Mouse (Mus musculus): ENCODE data around the gene Rsrp1. TPM values are rescaled to one million over a fixed set of nuclear protein-coding genes. Genes with fewer than 3 reads are reported as not detected.

Rsrp1 gene
- polyA plus RNA-seq, 1 experiment from 2014 or later = 526 TPM

DNA sequence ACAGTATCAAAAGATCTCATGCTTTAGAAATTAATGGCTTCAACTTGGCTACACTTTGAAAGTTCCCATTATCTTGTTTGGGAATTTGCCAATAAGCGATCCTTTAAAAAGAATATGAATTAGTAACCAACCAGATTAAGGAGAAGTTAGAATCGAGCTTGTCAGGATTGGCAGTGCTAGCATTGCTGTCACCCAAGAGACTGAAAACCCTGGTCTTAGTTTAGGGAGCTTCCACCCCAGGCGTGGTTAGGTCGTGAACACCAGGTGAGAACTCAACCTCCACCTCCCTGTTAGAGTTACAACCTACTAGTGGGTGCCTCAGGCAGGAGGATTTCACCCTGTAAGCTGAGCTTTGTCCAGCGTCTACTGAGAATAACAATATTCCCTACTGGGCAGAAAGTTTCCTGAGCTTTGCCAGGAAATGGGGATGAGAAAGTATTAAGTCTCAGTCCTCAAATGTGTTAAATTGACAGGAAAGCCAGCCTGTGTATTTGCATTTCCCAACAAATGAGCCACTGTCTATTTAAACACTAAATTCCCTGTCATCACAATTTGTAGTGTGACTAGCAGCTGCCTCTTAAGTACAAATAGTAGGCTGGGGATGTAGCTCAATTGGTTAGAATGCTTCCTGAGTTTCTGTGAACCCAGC is 4.5 kb downstream of the Rsrp1 start:
- Histone ChIP-seq H3K27me3 (ENCODE audit: control insufficient read depth, insufficient read depth, low read length) (no peaks in the 10 kb centered on the region), H3K4me1 (ENCODE audit: control insufficient read depth, insufficient read depth, low read length) (peaks cover 25% of the 10 kb centered on the region), H3K36me3 (ENCODE audit: control insufficient read depth, insufficient read depth, low read length) (peaks cover 47% of the 10 kb centered on the region), H3K4me2 (ENCODE audit: low read length) (no peak overlapping the region), H3K9ac (replicated peaks; ENCODE audit: low read length) (no peak overlapping the region), H3K27ac (replicated peaks; ENCODE audit: low read depth, low read length) (no peak overlapping the region), H3K9me3 (ENCODE audit: control insufficient read depth, low read length) (no peaks in the 10 kb centered on the region), H3K4me3 (replicated peaks; ENCODE audit: low read depth, low read length) (no peak overlapping the region)
- ATAC-seq (ENCODE audit: low FRiP score, low TSS enrichment) (no peak), DNase-seq (no peak)
- 77% methylated on average over 5 of the region's 5 CpGs for WGBS

DNA sequence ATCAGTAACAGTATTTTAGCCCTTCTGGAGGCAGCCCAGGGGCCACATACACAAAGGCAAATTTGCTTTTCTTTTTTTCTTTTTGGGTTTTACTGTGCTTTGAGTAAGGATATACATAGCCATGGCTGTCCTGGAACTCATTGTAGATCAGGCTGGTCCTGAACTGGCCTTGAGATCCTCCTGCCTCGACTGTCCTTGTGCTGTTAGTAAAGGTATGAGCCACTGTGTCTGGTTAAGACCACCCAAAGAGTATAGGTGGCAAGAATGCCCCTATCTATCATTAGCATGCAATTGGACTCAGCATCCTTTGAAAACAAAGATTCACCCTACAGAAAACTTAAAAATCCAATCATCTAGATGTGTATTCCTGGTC is 5.1 kb downstream of the Rsrp1 start:
- Histone ChIP-seq H3K36me3 (ENCODE audit: control insufficient read depth, insufficient read depth, low read length) (peaks cover 52% of the 10 kb centered on the region), H3K4me1 (ENCODE audit: control insufficient read depth, insufficient read depth, low read length) (peaks cover 25% of the 10 kb centered on the region), H3K4me3 (replicated peaks; ENCODE audit: low read depth, low read length) (no peak overlapping the region), H3K9me3 (ENCODE audit: control insufficient read depth, low read length) (no peaks in the 10 kb centered on the region), H3K4me2 (ENCODE audit: low read length) (no peak overlapping the region), H3K27me3 (ENCODE audit: control insufficient read depth, insufficient read depth, low read length) (no peaks in the 10 kb centered on the region), H3K27ac (replicated peaks; ENCODE audit: low read depth, low read length) (no peak overlapping the region), H3K9ac (replicated peaks; ENCODE audit: low read length) (no peak overlapping the region)
- DNase-seq (no peak), ATAC-seq (ENCODE audit: low FRiP score, low TSS enrichment) (no peak)
- 82% methylated on average over 1 of the region's 1 CpGs for WGBS

DNA sequence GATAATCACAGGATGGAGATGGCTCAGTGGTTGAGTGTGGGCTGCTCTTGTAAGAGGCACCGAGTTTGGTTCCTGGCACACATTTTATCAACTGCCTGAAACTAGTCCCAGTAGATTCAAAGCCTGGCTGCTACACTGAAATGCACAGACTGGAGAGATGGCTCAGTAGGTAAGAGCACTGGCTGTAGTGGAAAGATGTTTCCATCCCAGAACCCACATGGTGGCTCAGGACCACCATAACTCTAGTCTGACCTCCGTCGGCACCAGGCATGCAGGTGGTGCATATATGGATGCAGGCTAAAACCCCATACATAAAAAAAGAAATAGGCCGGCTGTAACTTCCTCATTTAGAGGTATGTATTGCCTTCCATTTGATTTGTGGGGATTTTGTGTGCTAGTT is 6.1 kb downstream of the Rsrp1 start:
- H3K27ac ChIP-seq (replicated peaks; ENCODE audit: low read depth, low read length) = no peak overlapping the region
- H3K4me3 ChIP-seq (replicated peaks; ENCODE audit: low read depth, low read length) = no peak overlapping the region
- H3K36me3 ChIP-seq (ENCODE audit: control insufficient read depth, insufficient read depth, low read length) = peaks cover 62% of the 10 kb centered on the region
- no peaks in the 10 kb centered on the region for H3K27me3 ChIP-seq (ENCODE audit: control insufficient read depth, insufficient read depth, low read length)
- no peak overlapping the region for H3K9ac ChIP-seq (replicated peaks; ENCODE audit: low read length)
- no peaks in the 10 kb centered on the region for H3K9me3 ChIP-seq (ENCODE audit: control insufficient read depth, low read length)
- peaks cover 24% of the 10 kb centered on the region for H3K4me1 ChIP-seq (ENCODE audit: control insufficient read depth, insufficient read depth, low read length)
- 83% methylated on average over 4 of the region's 4 CpGs for WGBS
- ATAC-seq (ENCODE audit: low FRiP score, low TSS enrichment) = no peak
- no peak overlapping the region for H3K4me2 ChIP-seq (ENCODE audit: low read length)
- DNase-seq = no peak

DNA sequence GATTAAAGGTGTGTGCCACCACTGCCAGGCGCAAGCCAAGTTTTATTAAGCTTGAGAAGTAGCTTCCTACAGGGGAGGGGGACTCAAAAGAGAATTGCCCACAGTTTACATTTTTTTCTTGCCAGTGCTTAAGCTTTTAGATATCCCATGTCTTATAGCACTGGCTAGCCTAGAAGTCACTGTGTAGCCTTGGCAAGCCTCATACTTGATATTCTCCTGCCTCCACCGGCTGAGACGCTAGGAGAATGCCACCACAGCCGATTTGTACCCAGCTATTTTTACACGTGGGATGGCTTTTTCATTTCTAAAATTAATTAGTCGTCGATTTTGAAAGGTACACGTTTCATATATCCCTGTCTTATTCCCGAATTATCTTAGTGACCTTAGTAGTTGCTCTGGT is 6.8 kb downstream of the Rsrp1 start:
- DNase-seq = no peak
- no peaks in the 10 kb centered on the region for H3K27me3 ChIP-seq (ENCODE audit: control insufficient read depth, insufficient read depth, low read length)
- H3K27ac ChIP-seq (replicated peaks; ENCODE audit: low read depth, low read length) = peak overlapping the region; percentile 21
- H3K9ac ChIP-seq (replicated peaks; ENCODE audit: low read length) = peak overlapping the region; percentile 46
- no peak for ATAC-seq (ENCODE audit: low FRiP score, low TSS enrichment)
- peak overlapping the region; percentile 90 for H3K4me2 ChIP-seq (ENCODE audit: low read length)
- no peaks in the 10 kb centered on the region for H3K9me3 ChIP-seq (ENCODE audit: control insufficient read depth, low read length)
- H3K36me3 ChIP-seq (ENCODE audit: control insufficient read depth, insufficient read depth, low read length) = peaks cover 65% of the 10 kb centered on the region
- WGBS = 27% methylated on average over 9 of the region's 9 CpGs
- peak overlapping the region; percentile 88 for H3K4me3 ChIP-seq (replicated peaks; ENCODE audit: low read depth, low read length)
- peaks cover 18% of the 10 kb centered on the region for H3K4me1 ChIP-seq (ENCODE audit: control insufficient read depth, insufficient read depth, low read length)

DNA sequence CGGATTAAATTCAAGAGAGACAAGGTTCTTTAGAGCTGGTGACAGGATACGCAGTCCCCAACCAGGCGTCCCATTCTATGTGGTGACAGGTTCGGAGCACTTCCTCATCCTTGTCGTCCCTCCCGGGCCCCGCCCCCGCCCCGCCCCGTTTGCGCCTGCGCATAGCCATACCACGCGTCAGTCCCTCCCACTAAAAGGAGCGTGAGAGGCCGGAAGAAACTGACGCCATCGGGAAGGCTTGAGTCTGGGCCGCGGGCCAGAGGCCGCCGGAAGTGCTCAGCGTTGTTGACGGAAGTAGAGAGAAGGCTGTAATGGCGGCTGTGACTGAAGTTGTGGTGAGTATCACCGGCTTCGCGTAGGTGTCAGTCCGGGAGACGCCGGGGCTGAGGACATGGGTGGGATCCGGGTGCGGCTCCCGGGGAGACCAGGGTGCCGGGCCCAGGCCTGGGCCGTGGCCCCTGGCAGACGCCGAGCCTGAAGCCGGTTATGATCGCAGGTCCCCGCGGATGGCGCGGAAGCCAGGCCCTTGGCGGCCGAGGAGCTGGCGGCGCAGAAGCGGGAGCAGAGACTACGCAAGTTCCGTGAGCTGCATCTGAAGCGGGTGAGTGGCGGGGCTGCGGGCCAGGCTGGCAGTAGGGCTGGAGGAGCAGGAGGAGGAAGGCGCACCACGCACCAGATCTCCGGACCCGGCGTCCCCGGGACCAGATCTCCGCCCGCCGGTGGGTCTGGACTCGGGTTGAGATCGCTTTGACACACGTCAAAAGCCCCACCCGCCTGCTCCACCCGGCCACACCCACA is 7.5 kb downstream of the Rsrp1 start, which contains the start of gene Syf2:
TSS of gene Syf2 (plus strand) at position 215 of the 798 bp plus-strand sequence.
- Histone ChIP-seq H3K9me3 (ENCODE audit: control insufficient read depth, low read length) (no peaks in the 10 kb centered on the region), H3K27me3 (ENCODE audit: control insufficient read depth, insufficient read depth, low read length) (no peaks in the 10 kb centered on the region), H3K27ac (replicated peaks; ENCODE audit: low read depth, low read length) (peak within 1 kb of the TSS; percentile 74), H3K36me3 (ENCODE audit: control insufficient read depth, insufficient read depth, low read length) (peaks cover 65% of the 10 kb centered on the region), H3K4me2 (ENCODE audit: low read length) (peak within 1 kb of the TSS; percentile 90), H3K9ac (replicated peaks; ENCODE audit: low read length) (peak within 1 kb of the TSS; percentile 67), H3K4me1 (ENCODE audit: control insufficient read depth, insufficient read depth, low read length) (peaks cover 11% of the 10 kb centered on the region), H3K4me3 (replicated peaks; ENCODE audit: low read depth, low read length) (peak within 1 kb of the TSS; percentile 88)
- ATAC-seq (ENCODE audit: low FRiP score, low TSS enrichment) (peak; percentile 95), DNase-seq (peak; percentile 98)
- WGBS = under 1% methylated on average over 68 of the region's 68 CpGs

DNA sequence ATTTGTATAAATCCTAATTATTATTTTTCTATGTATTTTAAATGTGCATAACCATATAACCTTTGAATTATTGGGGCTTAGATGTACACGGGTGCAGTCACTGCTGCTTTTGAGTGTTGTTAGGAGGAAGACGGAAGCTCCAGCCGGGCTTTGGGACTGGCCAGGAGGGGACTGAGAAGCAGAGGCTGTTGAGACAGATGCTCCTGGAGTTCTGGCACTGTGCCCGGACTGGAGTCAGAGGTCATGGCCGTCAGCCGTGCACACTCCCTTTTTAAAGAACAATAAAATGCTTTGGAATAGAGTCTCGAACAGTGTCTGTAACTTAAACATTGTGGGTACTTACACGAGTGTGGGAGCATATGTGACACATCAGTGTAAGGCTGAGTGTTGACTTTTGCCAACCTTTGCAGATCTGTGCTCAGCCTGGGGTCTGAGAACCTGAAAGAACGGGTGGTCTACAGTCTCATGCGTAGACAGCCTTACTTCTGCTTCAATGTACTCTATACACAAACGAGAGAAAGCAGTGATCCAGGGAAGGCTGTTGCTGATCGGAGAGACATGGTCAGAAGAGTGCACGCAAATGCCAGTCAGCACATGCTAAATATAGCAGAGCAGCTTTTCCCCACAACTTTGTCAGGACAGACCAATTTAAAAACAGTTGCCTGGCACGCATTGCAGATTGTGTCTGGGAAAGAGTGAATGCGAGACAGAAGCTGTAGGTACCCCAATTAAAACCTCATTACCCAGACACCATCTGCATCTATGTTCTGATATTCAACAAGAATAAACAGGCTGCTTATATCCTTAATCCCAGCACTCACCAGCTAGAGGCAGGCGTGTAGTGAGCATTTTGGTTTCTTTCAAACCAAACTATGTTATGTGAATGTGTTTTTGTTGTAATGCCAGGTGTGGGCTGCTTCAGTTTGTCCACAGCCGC is 14.1 kb downstream of the Rsrp1 start:
- H3K9me3 ChIP-seq (ENCODE audit: control insufficient read depth, low read length) = no peaks in the 10 kb centered on the region
- H3K27ac ChIP-seq (replicated peaks; ENCODE audit: low read depth, low read length) = no peak overlapping the region
- H3K9ac ChIP-seq (replicated peaks; ENCODE audit: low read length) = no peak overlapping the region
- H3K27me3 ChIP-seq (ENCODE audit: control insufficient read depth, insufficient read depth, low read length) = no peaks in the 10 kb centered on the region
- H3K4me2 ChIP-seq (ENCODE audit: low read length) = no peak overlapping the region
- peaks cover 52% of the 10 kb centered on the region for H3K36me3 ChIP-seq (ENCODE audit: control insufficient read depth, insufficient read depth, low read length)
- DNase-seq (no peak), ATAC-seq (ENCODE audit: low FRiP score, low TSS enrichment) (no peak)
- 66% methylated on average over 17 of the region's 17 CpGs for WGBS
- no peaks in the 10 kb centered on the region for H3K4me1 ChIP-seq (ENCODE audit: control insufficient read depth, insufficient read depth, low read length)
- no peak overlapping the region for H3K4me3 ChIP-seq (replicated peaks; ENCODE audit: low read depth, low read length)

DNA sequence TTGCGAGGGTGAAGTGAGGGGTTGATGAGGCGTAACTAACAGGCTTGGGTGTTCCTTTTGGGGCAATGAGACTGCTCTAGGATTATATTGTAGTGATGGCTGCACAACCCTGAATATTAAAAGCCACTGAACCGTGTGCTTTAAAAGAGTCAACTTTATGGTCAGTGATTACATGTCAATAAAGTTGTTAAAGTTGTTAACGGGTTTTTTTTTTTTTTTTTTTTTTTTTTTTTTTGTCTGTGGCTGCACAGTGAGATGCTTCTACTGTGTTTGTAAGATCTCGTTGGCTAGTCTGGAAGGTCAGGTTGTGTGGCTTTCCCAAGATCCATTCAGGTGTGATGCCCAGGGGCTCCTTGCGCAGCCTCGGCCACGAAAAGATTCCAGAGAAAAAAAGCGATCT is 16.5 kb downstream of the Rsrp1 start:
- no peak overlapping the region for H3K9ac ChIP-seq (replicated peaks; ENCODE audit: low read length)
- no peak for ATAC-seq (ENCODE audit: low FRiP score, low TSS enrichment)
- H3K9me3 ChIP-seq (ENCODE audit: control insufficient read depth, low read length) = no peaks in the 10 kb centered on the region
- DNase-seq = no peak
- H3K36me3 ChIP-seq (ENCODE audit: control insufficient read depth, insufficient read depth, low read length) = peaks cover 28% of the 10 kb centered on the region
- 50% methylated on average over 9 of the region's 9 CpGs for WGBS
- H3K4me3 ChIP-seq (replicated peaks; ENCODE audit: low read depth, low read length) = no peak overlapping the region
- H3K27me3 ChIP-seq (ENCODE audit: control insufficient read depth, insufficient read depth, low read length) = 0 out of 2 replicates have a peak, but pooled peaks cover 3% of the 10 kb centered on the region
- no peak overlapping the region for H3K27ac ChIP-seq (replicated peaks; ENCODE audit: low read depth, low read length)
- H3K4me1 ChIP-seq (ENCODE audit: control insufficient read depth, insufficient read depth, low read length) = no peaks in the 10 kb centered on the region
- H3K4me2 ChIP-seq (ENCODE audit: low read length) = no peak overlapping the region

DNA sequence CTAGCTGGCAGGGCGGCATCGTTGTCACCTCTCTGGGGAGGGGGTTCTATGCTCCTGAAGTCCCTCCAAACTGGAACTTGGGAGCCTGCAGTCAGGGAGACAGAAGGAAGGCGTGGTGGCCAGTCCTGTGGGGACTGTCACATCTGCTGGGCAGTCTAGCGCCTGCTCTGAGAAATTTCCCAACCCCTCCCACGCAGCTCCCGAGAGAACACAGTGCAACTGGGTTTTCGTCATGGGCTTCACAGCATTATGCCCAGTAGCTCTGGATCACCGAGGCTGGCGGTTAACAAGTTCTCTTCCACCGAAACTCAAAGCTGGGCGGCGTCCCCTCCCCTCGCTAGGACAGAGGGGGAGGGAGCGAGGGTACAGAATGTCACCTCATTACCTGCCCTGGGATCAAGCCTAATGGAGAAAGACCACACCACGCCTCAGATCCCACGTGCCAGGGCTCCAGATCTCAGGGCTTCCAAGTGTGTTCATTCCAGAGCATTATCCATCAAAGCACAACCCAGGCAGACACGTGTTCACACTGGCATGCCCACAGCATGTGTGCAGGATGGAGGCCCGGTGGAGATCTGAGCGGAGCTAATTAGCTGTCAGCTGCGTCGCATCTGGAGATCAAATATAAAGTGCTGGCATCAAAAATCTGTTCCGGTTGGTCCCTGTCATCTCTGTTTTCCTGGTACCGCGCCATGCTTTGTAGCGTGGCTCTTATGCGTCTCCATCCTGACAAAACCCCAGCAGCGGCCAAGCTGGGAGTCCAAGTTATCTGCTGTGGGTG is 20.6 kb downstream of the Rsrp1 start:
- WGBS = 42% methylated on average over 27 of the region's 27 CpGs
- no peaks in the 10 kb centered on the region for H3K4me1 ChIP-seq (ENCODE audit: control insufficient read depth, insufficient read depth, low read length)
- no peaks in the 10 kb centered on the region for H3K9me3 ChIP-seq (ENCODE audit: control insufficient read depth, low read length)
- H3K4me3 ChIP-seq (replicated peaks; ENCODE audit: low read depth, low read length) = no peak overlapping the region
- ATAC-seq (ENCODE audit: low FRiP score, low TSS enrichment) (no peak; the same call in 1 of the 2 replicates), DNase-seq (peak; percentile 57)
- no peak overlapping the region for H3K9ac ChIP-seq (replicated peaks; ENCODE audit: low read length)
- H3K4me2 ChIP-seq (ENCODE audit: low read length) = no peak overlapping the region
- H3K27ac ChIP-seq (replicated peaks; ENCODE audit: low read depth, low read length) = no peak overlapping the region
- 0 out of 2 replicates have a peak, but pooled peaks cover 8% of the 10 kb centered on the region for H3K27me3 ChIP-seq (ENCODE audit: control insufficient read depth, insufficient read depth, low read length)
- H3K36me3 ChIP-seq (ENCODE audit: control insufficient read depth, insufficient read depth, low read length) = no peaks in the 10 kb centered on the region

Data from midbrain, embryonic 14.5 days (tissue).